Mouse (Mus musculus): ENCODE measurements around the gene Vpreb2. TPM values are rescaled to one million over a fixed set of nuclear protein-coding genes. Genes with fewer than 3 reads are reported as not detected.
"Not testable (repeated sequence)": the region's sequence is repeated elsewhere in the genome, so short reads cannot be mapped to it uniquely, and the experiment has no call there.

Gene Vpreb2
- polyA plus RNA-seq, 1 experiment from 2014 or later: not detected

DNA sequence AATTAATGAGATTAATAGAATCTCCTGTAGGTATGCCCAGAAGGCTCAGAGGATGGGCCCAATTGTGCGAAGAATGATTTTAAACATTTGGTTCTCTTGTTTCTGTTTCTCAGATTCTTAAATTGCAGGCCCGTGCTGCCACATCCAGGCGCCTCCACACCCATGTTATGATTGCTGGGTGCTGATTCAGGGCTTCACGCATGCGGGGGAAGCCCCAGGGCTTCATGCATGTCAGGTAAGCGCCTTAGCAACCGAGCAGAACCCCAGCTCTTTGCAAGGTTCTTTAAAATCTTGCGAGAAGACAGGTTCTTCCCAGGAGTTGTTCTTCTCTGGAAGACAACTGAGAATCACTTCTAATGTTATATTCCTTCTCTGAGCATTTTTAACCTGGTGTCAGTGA, 36.8 kb upstream of the Vpreb2 start:
- Histone ChIP-seq H3K27me3 (ENCODE audit: control insufficient read depth, insufficient read depth, low read length) (no peaks in the 10 kb centered on the region), H3K9ac (ENCODE audit: low read length) (no peak overlapping the region), H3K4me2 (ENCODE audit: low read depth, severe bottlenecking) (no peak overlapping the region), H3K9me3 (ENCODE audit: control insufficient read depth, low read length) (no peaks in the 10 kb centered on the region), H3K4me3 (ENCODE audit: low read depth, low read length) (no peak overlapping the region), H3K36me3 (ENCODE audit: control insufficient read depth, insufficient read depth, low read length) (no peaks in the 10 kb centered on the region), H3K4me1 (ENCODE audit: control insufficient read depth, insufficient read depth, low read length) (no peaks in the 10 kb centered on the region), H3K27ac (replicated peaks; ENCODE audit: low read depth, low read length) (no peak overlapping the region)
- ATAC-seq (ENCODE audit: insufficient number of reproducible peaks, low FRiP score, low TSS enrichment, low read depth): no peak
- 67% methylated on average over 8 of the region's 8 CpGs for WGBS
- no peak for DNase-seq (ENCODE audit: low spot score)

DNA sequence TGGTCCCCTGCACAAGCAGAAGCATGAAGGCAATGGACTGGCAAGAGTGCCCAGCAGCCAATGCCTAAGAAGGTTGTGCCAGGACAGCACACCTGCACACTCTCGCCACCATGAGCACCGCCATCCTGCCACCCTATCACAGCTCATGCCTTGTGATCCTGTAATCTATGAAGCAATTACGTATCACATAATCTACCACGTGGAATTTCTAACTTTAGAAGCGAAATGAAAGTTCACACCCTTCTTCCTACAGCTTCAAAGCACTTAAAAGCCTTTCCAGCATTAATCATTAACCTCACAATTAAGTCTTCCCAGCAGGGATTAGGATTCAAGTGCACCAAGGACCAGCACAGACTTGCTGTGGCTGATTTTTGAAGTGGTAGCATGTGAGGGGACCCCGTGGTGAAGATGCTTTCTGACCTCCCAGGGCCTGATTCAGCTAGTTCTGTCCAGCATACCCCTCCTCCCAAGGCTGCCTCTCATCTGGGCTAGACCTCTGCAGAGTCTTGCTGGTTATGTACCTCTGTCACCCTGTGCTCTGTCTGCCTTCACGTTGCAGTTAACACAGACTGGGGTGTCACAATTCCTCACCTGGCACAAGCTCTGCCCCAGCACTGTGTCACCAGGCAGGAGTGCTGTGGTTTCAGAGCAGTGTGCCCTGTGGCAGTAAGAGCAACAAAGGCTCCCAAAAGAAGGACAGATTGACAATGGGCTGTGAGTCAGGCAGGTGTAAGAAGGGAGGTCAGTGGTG, 35.0 kb upstream of the Vpreb2 start:
- Histone ChIP-seq H3K4me3 (ENCODE audit: low read depth, low read length) (no peak overlapping the region), H3K9me3 (ENCODE audit: control insufficient read depth, low read length) (no peaks in the 10 kb centered on the region), H3K9ac (ENCODE audit: low read length) (no peak overlapping the region), H3K4me2 (ENCODE audit: low read depth, severe bottlenecking) (no peak overlapping the region), H3K4me1 (ENCODE audit: control insufficient read depth, insufficient read depth, low read length) (no peaks in the 10 kb centered on the region), H3K27me3 (ENCODE audit: control insufficient read depth, insufficient read depth, low read length) (no peaks in the 10 kb centered on the region), H3K27ac (replicated peaks; ENCODE audit: low read depth, low read length) (no peak overlapping the region), H3K36me3 (ENCODE audit: control insufficient read depth, insufficient read depth, low read length) (no peaks in the 10 kb centered on the region)
- WGBS: 64% methylated on average over 7 of the region's 7 CpGs
- no peak for DNase-seq (ENCODE audit: low spot score)
- no peak for ATAC-seq (ENCODE audit: insufficient number of reproducible peaks, low FRiP score, low TSS enrichment, low read depth)

DNA sequence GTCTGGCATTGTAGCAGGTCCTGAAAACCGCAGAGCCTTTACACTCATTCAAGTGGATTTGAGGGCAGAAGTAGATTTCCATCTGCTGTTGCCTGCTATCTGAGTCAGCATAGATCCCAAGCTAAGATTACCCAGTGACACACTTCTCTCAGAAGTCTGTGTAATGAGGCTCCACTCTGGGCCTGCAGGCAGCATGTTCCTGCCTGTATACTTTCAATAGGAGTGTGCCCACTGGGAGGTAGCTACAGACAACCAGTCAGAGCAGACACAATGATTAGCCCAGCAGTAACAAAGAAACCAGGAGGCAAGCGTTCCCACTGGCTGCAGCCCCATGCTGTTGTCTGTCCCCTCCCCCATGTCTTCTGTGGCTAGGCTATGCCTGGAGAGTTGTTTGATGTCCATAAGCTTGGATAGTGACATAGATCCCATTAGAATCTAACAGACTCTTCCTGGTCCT, 30.8 kb upstream of the Vpreb2 start:
- Histone ChIP-seq H3K4me2 (ENCODE audit: low read depth, severe bottlenecking) (no peak overlapping the region), H3K9me3 (ENCODE audit: control insufficient read depth, low read length) (no peaks in the 10 kb centered on the region), H3K4me3 (ENCODE audit: low read depth, low read length) (no peak overlapping the region), H3K36me3 (ENCODE audit: control insufficient read depth, insufficient read depth, low read length) (no peaks in the 10 kb centered on the region), H3K9ac (ENCODE audit: low read length) (no peak overlapping the region), H3K27ac (replicated peaks; ENCODE audit: low read depth, low read length) (no peak overlapping the region), H3K4me1 (ENCODE audit: control insufficient read depth, insufficient read depth, low read length) (no peaks in the 10 kb centered on the region), H3K27me3 (ENCODE audit: control insufficient read depth, insufficient read depth, low read length) (no peaks in the 10 kb centered on the region)
- ATAC-seq (ENCODE audit: insufficient number of reproducible peaks, low FRiP score, low TSS enrichment, low read depth) (no peak), DNase-seq (ENCODE audit: low spot score) (no peak)
- 49% methylated on average over 2 of the region's 2 CpGs for whole genome bisulfite sequencing

DNA sequence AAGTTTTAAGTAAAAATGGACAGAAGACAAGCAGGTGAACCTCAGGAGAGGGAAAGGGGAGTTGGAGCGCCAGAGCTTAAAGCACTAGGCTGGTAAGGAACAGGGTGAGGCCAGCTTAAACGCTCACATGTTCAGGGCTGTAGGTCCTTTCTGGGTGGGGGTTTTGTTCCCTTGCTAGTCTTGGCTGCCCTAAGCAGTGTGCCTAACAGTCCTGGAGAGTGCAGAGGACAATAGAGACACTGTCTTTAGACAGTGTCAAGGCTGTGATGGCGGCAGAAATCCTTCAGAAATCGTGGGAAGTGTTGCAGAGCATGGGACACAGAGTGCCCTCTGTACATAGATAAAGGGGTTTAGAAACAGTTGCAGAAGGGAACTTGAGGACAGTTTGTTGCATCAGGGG, 30.2 kb upstream of the Vpreb2 start:
- H3K4me3 ChIP-seq (ENCODE audit: low read depth, low read length): no peak overlapping the region
- no peaks in the 10 kb centered on the region for H3K4me1 ChIP-seq (ENCODE audit: control insufficient read depth, insufficient read depth, low read length)
- DNase-seq (ENCODE audit: low spot score) (no peak), ATAC-seq (ENCODE audit: insufficient number of reproducible peaks, low FRiP score, low TSS enrichment, low read depth) (no peak)
- H3K4me2 ChIP-seq (ENCODE audit: low read depth, severe bottlenecking): no peak overlapping the region
- H3K9ac ChIP-seq (ENCODE audit: low read length): no peak overlapping the region
- no peaks in the 10 kb centered on the region for H3K27me3 ChIP-seq (ENCODE audit: control insufficient read depth, insufficient read depth, low read length)
- no peak overlapping the region for H3K27ac ChIP-seq (replicated peaks; ENCODE audit: low read depth, low read length)
- H3K9me3 ChIP-seq (ENCODE audit: control insufficient read depth, low read length): no peaks in the 10 kb centered on the region
- H3K36me3 ChIP-seq (ENCODE audit: control insufficient read depth, insufficient read depth, low read length): no peaks in the 10 kb centered on the region
- WGBS: 80% methylated on average over 4 of the region's 4 CpGs

DNA sequence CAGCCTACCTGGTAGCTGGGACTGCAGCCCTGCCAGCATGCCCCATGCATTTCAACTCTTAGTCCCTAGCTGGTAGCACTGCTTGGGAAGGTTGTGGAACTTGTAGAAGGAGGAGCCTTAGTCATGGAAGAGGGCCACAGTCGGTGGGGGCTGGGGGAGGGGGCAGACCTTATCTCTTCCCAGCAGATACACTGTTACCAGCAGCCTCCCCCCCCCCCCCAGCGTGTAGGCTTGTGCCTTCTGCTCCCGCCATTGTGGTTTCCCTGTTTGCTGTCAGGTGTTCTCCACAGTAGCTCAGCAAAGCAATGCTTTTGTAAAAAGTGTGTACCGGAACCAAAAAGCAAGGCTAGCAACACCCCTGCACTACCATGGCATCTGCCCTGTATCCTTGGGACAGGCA, 28.6 kb upstream of the Vpreb2 start:
- Histone ChIP-seq H3K27ac (replicated peaks; ENCODE audit: low read depth, low read length) (no peak overlapping the region), H3K36me3 (ENCODE audit: control insufficient read depth, insufficient read depth, low read length) (no peaks in the 10 kb centered on the region), H3K4me2 (ENCODE audit: low read depth, severe bottlenecking) (no peak overlapping the region), H3K9me3 (ENCODE audit: control insufficient read depth, low read length) (no peaks in the 10 kb centered on the region), H3K4me3 (ENCODE audit: low read depth, low read length) (no peak overlapping the region), H3K9ac (ENCODE audit: low read length) (no peak overlapping the region), H3K27me3 (ENCODE audit: control insufficient read depth, insufficient read depth, low read length) (no peaks in the 10 kb centered on the region), H3K4me1 (ENCODE audit: control insufficient read depth, insufficient read depth, low read length) (no peaks in the 10 kb centered on the region)
- DNase-seq (ENCODE audit: low spot score): no peak
- 81% methylated on average over 3 of the region's 4 CpGs for WGBS
- ATAC-seq (ENCODE audit: insufficient number of reproducible peaks, low FRiP score, low TSS enrichment, low read depth): no peak

DNA sequence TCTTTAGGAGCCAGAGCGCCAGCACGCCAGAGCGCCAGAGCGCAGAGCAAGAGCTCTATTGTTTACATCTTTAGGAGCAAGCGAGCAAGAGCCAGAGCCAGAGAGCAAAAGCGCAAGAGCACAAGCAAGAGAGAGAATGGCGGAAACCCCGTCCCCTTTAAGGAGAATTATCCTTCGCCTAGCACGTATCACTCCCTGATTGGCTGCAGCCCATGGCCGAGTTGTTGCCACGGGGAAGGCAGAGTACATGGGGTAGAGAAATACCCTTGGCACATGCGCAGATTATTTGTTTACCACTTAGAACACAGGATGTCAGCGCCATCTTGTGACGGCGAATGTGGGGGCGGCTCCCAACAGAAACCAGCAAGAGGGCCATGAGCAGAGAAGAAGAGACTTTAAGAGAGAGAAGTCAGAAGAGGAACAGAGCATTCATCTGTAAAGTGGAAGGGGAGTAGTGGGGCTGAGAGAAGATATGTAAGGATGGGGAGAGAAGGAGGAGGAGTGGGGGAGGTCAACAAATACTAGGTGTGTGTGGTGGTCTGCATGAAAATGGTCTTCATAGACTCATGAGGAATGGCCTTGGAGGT, 24.1 kb upstream of the Vpreb2 start:
- WGBS: 96% methylated on average over 16 of the region's 17 CpGs
- H3K27ac ChIP-seq (replicated peaks; ENCODE audit: low read depth, low read length): not testable (repeated sequence)

DNA sequence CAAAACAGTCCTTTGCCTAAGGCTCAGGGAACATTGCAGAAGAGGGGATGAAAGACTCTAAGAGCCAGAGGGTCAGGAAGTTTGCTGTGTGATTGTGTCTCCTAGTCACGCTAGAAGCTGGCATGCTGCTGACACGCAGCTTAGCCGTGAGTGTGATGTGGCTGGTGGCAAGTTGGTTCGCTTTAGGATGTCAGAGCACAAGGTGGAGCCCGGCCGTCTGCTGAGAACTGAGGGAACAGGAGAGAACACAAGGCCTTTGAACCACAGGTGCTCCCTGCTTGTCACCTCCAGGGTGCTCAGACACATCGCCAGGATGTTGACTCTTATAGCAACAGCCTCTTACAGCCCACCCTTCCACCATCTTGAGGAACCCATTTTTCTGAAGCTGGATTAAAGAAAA, 18.1 kb upstream of the Vpreb2 start:
- no peak for DNase-seq (ENCODE audit: low spot score)
- Histone ChIP-seq H3K4me2 (ENCODE audit: low read depth, severe bottlenecking) (no peak overlapping the region), H3K9me3 (ENCODE audit: control insufficient read depth, low read length) (no peaks in the 10 kb centered on the region), H3K27ac (replicated peaks; ENCODE audit: low read depth, low read length) (no peak overlapping the region), H3K36me3 (ENCODE audit: control insufficient read depth, insufficient read depth, low read length) (no peaks in the 10 kb centered on the region), H3K27me3 (ENCODE audit: control insufficient read depth, insufficient read depth, low read length) (no peaks in the 10 kb centered on the region), H3K4me3 (ENCODE audit: low read depth, low read length) (no peak overlapping the region), H3K4me1 (ENCODE audit: control insufficient read depth, insufficient read depth, low read length) (no peaks in the 10 kb centered on the region), H3K9ac (ENCODE audit: low read length) (no peak overlapping the region)
- no peak for ATAC-seq (ENCODE audit: insufficient number of reproducible peaks, low FRiP score, low TSS enrichment, low read depth)
- whole genome bisulfite sequencing: 84% methylated on average over 7 of the region's 7 CpGs

More for the DNA sequence above, 24.1 kb upstream of the Vpreb2 start:
- not testable (repeated sequence) for H3K4me2 ChIP-seq (ENCODE audit: low read depth, severe bottlenecking); DNase-seq (ENCODE audit: low spot score); H3K9ac ChIP-seq (ENCODE audit: low read length); H3K36me3 ChIP-seq (ENCODE audit: control insufficient read depth, insufficient read depth, low read length); H3K9me3 ChIP-seq (ENCODE audit: control insufficient read depth, low read length); ATAC-seq (ENCODE audit: insufficient number of reproducible peaks, low FRiP score, low TSS enrichment, low read depth); H3K4me3 ChIP-seq (ENCODE audit: low read depth, low read length); H3K4me1 ChIP-seq (ENCODE audit: control insufficient read depth, insufficient read depth, low read length); H3K27me3 ChIP-seq (ENCODE audit: control insufficient read depth, insufficient read depth, low read length)

DNA sequence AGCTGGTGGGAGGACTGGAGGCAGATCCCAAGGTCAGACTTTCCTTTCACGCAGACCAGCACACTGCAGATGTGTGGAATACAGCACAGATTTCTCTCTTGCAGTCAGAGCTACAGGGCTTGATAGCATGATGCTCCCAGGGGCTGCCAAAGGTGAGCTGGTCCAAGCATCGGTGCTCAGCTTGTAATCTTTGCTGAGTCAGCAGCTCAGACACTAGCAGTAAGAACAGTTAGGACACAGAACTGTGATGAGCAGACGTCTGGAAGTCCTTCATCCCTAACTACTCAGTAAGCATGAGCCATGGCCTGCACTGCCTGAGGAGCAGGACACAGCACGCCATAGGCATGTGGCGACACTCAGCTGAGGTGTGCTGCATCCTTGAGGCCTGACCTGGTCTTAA, 8.4 kb upstream of the Vpreb2 start:
- Histone ChIP-seq H3K27me3 (ENCODE audit: control insufficient read depth, insufficient read depth, low read length) (no peaks in the 10 kb centered on the region), H3K4me2 (ENCODE audit: low read depth, severe bottlenecking) (no peak overlapping the region), H3K4me1 (ENCODE audit: control insufficient read depth, insufficient read depth, low read length) (no peaks in the 10 kb centered on the region), H3K4me3 (ENCODE audit: low read depth, low read length) (no peak overlapping the region), H3K36me3 (ENCODE audit: control insufficient read depth, insufficient read depth, low read length) (no peaks in the 10 kb centered on the region), H3K9me3 (ENCODE audit: control insufficient read depth, low read length) (no peaks in the 10 kb centered on the region), H3K27ac (replicated peaks; ENCODE audit: low read depth, low read length) (no peak overlapping the region), H3K9ac (ENCODE audit: low read length) (no peak overlapping the region)
- WGBS: 81% methylated on average over 5 of the region's 5 CpGs
- DNase-seq (ENCODE audit: low spot score): no peak
- no peak for ATAC-seq (ENCODE audit: insufficient number of reproducible peaks, low FRiP score, low TSS enrichment, low read depth)

Data from limb, embryonic 11.5 days (tissue).